Mouse (Mus musculus) left cerebral cortex, postnatal 36 days (tissue): ENCODE results near the gene Trabd2b. TPM values are rescaled to one million over a fixed set of nuclear protein-coding genes. Genes with fewer than 3 reads are reported as not detected.

Source experiments
- DNase-seq, 2 experiments: peaks; one replicate each; pipeline ENCODE4 v3.0.0; 2021 to 2022; ENCODE audit warnings: low spot score in 2 of 2, mixed read lengths in 1 of 2
- intact Hi-C: fragments of 180-260 bp; cut with DNase I; formaldehyde crosslinking; loops from one replicate; pipeline ENCODE4 v1.15.1; 2025
- total RNA-seq, 2 experiments: library from RNA; stranded (reverse); gene quantifications; 2 replicates each; pipeline ENCODE4 v1.2.3; 2021

Trabd2b gene
- total RNA-seq, 2 experiments from 2014 or later = 4.4 to 4.9 TPM

- intact Hi-C loops = loop anchor here (5.0 kb wide), 2 partner anchors 248 to 283 kb away; no protein-coding TSS in a partner anchor
- no peak for DNase-seq
Observed at GRCm38 (mm10) chr4:114664063-114665036, 257.8 kb downstream of the Trabd2b start.

Other genes with a start within 250 kb of the Trabd2b start
- gene Skint11, start 243.3 kb upstream of the Trabd2b start, total RNA-seq = not detected